Mouse (Mus musculus): ENCODE data around the gene Hsp90ab1. TPM values are rescaled to one million over a fixed set of nuclear protein-coding genes. Genes with fewer than 3 reads are reported as not detected.

Hsp90ab1 gene
- polyA plus RNA-seq, 1 experiment from 2014 or later = 1,459 TPM

GRCm38 (mm10) chr17:45520136-45520535 lies 52.9 kb downstream of the Hsp90ab1 start:
- H3K27ac ChIP-seq (replicated peaks) = no peak overlapping the region
- ATAC-seq (ENCODE audit: low FRiP score, low read depth) = no peak
- WGBS = 83% methylated on average over 11 of the region's 11 CpGs

GRCm38 (mm10) chr17:45518766-45519475 lies 54.1 kb downstream of the Hsp90ab1 start:
- Histone ChIP-seq H3K27ac (replicated peaks) (no peak overlapping the region), H3K9me3 (no peaks in the 10 kb centered on the region)
- WGBS = 92% methylated on average over 12 of the region's 12 CpGs

More at GRCm38 (mm10) chr17:45520136-45520535, 52.9 kb downstream of the Hsp90ab1 start:
- peaks cover 30% of the 10 kb centered on the region for H3K36me3 ChIP-seq
- H3K4me1 ChIP-seq = peaks cover 19% of the 10 kb centered on the region; the same call in 1 of the 2 replicates
- no peaks in the 10 kb centered on the region for H3K9me3 ChIP-seq
- H3K9ac ChIP-seq (replicated peaks) = no peak overlapping the region
- H3K4me3 ChIP-seq = no peak overlapping the region
- H3K27me3 ChIP-seq = peaks cover 20% of the 10 kb centered on the region
- no peak overlapping the region for H3K4me2 ChIP-seq (replicated peaks)

More at GRCm38 (mm10) chr17:45518766-45519475, 54.1 kb downstream of the Hsp90ab1 start:
- no peak for ATAC-seq (ENCODE audit: low FRiP score, low read depth)
- Histone ChIP-seq H3K27me3 (peaks cover 9% of the 10 kb centered on the region), H3K9ac (replicated peaks) (no peak overlapping the region), H3K36me3 (peaks cover 30% of the 10 kb centered on the region), H3K4me1 (peaks cover 19% of the 10 kb centered on the region; the same call in 1 of the 2 replicates), H3K4me2 (replicated peaks) (no peak overlapping the region), H3K4me3 (no peak overlapping the region)

Other genes starting within 250 kb of the Hsp90ab1 start
- gene Cdc5l, start 139.5 kb downstream of the Hsp90ab1 start, polyA plus RNA-seq (2016; fragmentation: Nextera tagmentation; extraction: Ambion mirVana) = 74.2 and 76.4 TPM in 2 replicates
- gene Spats1, start 97.9 kb downstream of the Hsp90ab1 start, polyA plus RNA-seq (2016; fragmentation: Nextera tagmentation; extraction: Ambion mirVana) = 0.85 and 1.0 TPM in 2 replicates
- 24.2 and 24.9 TPM in 2 replicates for gene Aars2, start 66.4 kb downstream of the Hsp90ab1 start, polyA plus RNA-seq (2016; fragmentation: Nextera tagmentation; extraction: Ambion mirVana)
- 0.71 and 1.8 TPM in 2 replicates for gene Tcte1, start 49.8 kb downstream of the Hsp90ab1 start, polyA plus RNA-seq (2016; fragmentation: Nextera tagmentation; extraction: Ambion mirVana)
- gene Tmem151b, start 23.6 kb downstream of the Hsp90ab1 start, polyA plus RNA-seq (2016; fragmentation: Nextera tagmentation; extraction: Ambion mirVana) = 12.6 and 13.5 TPM in 2 replicates
- gene Nfkbie, start 17.6 kb downstream of the Hsp90ab1 start, polyA plus RNA-seq (2016; fragmentation: Nextera tagmentation; extraction: Ambion mirVana) = 6.8 and 7.9 TPM in 2 replicates
- 96.6 and 102 TPM in 2 replicates for gene Slc35b2, start 9.4 kb downstream of the Hsp90ab1 start, polyA plus RNA-seq (2016; fragmentation: Nextera tagmentation; extraction: Ambion mirVana)
- gene Slc29a1, start 26.3 kb upstream of the Hsp90ab1 start, polyA plus RNA-seq (2016; fragmentation: Nextera tagmentation; extraction: Ambion mirVana) = 40.1 and 40.2 TPM in 2 replicates
- not detected in 2 replicates for gene Mymx, start 28.8 kb upstream of the Hsp90ab1 start, polyA plus RNA-seq (2016; fragmentation: Nextera tagmentation; extraction: Ambion mirVana)
- 1.2 and 1.4 TPM in 2 replicates for gene Capn11, start 86.1 kb upstream of the Hsp90ab1 start, polyA plus RNA-seq (2016; fragmentation: Nextera tagmentation; extraction: Ambion mirVana)
- gene Mrpl14, start 113.1 kb upstream of the Hsp90ab1 start, polyA plus RNA-seq (2016; fragmentation: Nextera tagmentation; extraction: Ambion mirVana) = 105 and 110 TPM in 2 replicates
- 97.9 and 107 TPM in 2 replicates for gene Tmem63b, start 113.6 kb upstream of the Hsp90ab1 start, polyA plus RNA-seq (2016; fragmentation: Nextera tagmentation; extraction: Ambion mirVana)
- not detected in 2 replicates for gene 1600014C23Rik, start 160.6 kb upstream of the Hsp90ab1 start, polyA plus RNA-seq (2016; fragmentation: Nextera tagmentation; extraction: Ambion mirVana)

All from midbrain, embryonic 12.5 days (tissue).